Mouse (Mus musculus) adrenal gland, postnatal 10 days (tissue): ENCODE data around the gene Pptc7. TPM values are rescaled to one million over a fixed set of nuclear protein-coding genes. Genes with fewer than 3 reads are reported as not detected.
"Not testable (repeated sequence)": the region's sequence is repeated elsewhere in the genome, so short reads cannot be mapped to it uniquely, and the experiment has no call there.

Source experiments
- DNase-seq: peaks from one replicate; pipeline ENCODE4 v3.0.0; 2021; ENCODE audit warnings: mixed read lengths
- total RNA-seq, 2 experiments: library from RNA; stranded (reverse); gene quantifications; 2 replicates each; pipeline ENCODE4 v1.2.3; 2021

Gene Pptc7
- total RNA-seq, 2 experiments from 2014 or later, result 36.7 to 49.2 TPM

DNA sequence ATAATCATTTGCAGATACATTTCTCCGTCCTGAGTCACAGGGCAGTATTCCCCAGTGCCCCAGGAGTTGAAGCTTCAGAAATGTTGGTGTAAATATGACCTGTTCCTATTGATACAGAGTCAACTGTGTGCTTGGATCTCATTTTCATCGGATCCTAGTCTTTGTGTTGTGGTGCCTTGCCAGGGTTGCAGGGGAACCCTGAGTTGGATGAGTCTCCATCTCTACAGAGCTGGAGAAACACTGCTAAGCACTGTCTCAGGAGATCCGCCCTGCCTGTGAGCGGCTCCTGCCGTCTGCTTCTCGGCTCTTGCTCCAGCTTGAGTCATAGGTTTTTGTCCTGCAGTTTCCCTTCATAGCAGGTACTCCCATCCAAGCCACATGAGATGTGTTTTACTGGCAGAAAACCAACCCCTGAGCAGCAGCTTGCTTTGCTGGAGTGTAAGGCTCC, 15.9 kb downstream of the Pptc7 start:
- no peak for DNase-seq

DNA sequence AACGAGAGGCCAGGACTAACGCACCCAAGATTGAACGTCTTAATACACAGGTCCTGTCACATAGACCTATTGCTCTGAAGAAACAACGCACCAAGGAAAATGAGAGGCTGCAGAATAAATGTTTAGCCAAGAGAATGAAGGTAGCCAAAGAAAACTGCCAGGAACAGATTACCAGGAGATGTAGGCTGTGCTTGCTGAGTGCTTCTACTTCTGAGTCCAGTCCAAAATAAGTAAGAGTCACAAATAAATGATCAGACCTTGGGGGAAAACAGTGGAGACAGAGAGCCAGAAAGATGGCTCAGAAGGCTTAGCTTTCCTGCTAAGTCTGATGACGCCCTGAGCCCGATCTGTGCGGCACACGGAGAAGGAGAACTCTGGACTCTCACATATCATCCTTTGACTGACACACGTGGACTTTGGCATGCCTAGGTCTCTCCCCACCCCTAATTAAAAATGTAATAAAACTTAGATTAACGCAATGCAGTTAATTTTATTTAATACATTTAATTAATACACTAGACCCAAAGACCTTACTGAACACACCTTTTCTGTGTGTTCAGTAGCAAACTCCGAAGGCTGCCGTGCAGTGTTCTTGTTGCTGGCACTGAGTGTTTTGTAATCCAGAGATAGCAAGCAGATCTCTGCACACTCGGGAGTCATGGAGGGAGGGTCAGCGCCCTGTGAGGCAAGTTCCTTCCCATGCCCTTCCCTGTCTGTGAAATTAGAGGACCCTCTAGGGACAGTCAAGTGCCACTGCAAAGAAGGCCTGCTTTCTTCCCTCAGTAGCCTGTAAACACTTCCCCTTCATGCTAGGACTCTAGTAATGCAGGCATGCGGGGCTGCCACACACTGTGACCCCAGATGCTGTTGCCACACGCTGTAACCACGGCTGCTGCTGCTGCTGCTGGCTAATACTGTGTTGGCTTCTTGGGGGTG, 18.9 kb downstream of the Pptc7 start:
- peak; percentile 37 for DNase-seq

DNA sequence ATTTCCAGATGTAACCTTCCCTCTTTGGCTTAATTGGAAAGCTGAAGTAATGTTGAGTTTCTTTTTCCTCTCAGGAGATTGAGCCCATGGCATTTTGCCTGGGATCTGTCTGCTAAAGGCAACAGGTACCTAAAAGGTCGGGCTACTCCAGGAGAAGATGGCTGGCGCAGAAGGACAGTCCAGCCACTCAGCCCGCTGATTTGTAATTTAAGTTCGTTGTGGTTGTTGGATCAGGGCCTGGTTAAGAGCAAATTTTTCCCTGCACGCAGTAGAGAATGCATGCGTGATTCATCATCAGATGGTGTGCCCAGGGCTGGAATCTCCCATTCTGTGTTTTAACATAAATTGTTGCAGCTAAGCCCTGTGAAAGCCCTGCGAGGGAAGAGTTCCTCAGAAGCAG, 19.8 kb downstream of the Pptc7 start:
- peak; percentile 57 for DNase-seq

DNA sequence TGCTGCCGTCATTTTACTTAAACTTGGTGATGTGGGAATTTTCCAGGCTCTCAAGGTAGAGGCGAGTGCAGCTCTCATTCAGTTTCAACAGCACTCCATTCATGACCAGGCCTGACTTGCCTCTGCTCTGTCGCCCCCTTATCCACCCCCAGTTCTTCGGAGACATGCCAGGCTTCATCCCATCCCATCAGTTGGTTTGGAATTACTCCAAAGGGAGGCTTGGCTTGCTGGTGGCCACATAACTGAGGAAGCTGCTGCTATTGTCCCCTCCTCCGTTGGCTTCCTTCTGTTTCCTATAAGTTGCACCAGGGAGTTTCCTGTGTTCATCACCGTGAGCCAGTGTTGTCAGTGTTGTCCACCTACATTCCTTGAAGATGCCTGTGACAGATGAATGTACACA, 20.4 kb downstream of the Pptc7 start:
- no peak for DNase-seq

DNA sequence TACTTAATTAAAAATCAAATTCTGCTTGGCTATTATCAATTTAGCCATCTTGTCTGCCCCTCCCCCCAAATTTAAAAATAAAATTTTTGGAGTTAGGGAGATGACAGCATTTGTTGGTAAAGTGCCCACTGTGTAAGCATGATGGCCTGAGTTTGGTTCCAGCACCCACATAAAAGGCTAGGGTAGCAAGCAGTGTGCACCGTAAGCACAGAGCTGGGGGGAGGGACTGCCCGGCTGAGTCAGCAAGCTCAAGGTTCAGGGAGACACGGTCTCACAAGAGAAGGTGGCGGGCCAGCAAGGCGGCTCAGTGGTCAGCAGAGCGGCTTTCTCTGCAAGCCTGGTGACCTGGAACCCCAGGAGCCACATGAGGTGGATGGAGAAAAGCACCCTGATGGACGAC, 21.3 kb downstream of the Pptc7 start:
- DNase-seq, result peak; percentile 61

DNA sequence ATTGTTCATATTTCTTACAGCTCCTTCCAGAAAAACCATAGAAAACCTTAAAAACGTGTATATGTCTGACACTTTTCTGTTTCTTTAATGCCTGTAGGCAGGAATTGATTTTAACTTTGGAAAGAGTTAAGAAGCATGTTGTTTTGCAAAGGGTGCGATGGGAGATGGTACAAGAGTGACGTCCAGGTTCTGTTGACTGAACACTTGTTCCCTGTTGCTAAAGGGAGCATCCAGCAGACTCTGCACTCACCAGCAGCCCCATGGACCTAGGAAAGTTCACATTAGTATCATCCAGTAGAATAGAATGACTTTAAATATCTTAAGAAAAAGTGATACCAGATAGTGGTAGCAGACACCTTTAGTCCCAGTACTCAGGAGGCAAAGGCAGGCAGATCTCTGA, 22.4 kb downstream of the Pptc7 start:
- no peak for DNase-seq

DNA sequence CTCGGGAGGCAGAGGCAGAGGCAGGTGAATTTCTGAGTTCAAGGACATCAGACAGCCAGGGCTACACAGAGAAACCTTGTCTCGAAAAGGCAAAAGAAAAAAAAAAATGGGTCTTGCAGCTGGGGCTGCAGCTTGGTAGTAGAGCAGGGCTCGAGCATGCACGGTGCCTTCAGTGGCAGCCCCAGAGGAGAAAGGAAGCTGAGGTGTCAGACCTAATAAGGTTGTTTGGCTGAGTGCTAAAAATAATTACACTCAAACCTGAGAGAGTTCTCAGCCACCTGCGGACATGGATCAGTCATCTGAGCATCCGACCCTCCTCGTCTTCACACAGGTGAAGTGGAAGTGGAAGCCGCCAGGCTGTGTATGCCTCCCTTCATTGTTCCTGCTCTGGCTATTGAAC, 26.5 kb downstream of the Pptc7 start:
- DNase-seq, result no peak

DNA sequence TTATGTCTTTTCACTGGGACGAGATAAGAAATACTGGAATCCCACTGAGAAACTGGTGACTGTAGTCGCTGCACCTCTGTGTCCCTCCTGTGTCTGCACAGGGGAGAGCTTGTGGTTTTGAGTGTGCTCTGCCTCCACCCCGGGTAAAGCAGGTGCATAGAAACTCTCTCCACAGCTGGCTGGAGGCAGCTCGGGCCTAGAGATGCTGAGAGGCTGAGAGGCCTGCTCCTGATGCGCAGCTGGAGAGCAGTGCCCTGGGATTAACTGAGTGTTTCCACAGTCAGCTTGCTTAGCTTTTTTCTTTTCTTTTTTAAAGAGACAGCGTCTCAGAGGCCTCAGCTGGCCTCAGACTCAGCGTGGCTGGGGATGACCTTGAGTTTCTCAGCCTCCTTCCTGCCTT, 27.5 kb downstream of the Pptc7 start:
- DNase-seq, result no peak

DNA sequence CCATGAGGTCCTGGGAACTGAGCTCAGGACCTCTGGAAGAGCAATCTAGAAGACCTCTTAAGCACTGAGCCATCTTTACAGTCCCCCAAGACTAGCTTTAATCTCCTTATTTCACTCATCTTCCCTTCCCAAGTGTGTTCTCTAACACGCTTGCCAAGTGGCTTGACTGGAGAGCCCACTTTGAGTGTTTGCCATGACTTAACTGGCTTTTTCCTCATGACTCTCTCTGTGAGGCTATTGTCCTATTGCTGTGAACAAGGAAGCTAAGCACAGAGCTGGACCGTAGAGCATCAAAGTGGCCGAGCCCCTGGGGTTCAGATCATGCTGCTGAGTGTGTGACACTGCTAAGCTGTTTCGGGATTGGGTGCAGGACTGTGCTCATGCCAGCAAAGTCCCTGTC, 28.2 kb downstream of the Pptc7 start:
- DNase-seq, result no peak

DNA sequence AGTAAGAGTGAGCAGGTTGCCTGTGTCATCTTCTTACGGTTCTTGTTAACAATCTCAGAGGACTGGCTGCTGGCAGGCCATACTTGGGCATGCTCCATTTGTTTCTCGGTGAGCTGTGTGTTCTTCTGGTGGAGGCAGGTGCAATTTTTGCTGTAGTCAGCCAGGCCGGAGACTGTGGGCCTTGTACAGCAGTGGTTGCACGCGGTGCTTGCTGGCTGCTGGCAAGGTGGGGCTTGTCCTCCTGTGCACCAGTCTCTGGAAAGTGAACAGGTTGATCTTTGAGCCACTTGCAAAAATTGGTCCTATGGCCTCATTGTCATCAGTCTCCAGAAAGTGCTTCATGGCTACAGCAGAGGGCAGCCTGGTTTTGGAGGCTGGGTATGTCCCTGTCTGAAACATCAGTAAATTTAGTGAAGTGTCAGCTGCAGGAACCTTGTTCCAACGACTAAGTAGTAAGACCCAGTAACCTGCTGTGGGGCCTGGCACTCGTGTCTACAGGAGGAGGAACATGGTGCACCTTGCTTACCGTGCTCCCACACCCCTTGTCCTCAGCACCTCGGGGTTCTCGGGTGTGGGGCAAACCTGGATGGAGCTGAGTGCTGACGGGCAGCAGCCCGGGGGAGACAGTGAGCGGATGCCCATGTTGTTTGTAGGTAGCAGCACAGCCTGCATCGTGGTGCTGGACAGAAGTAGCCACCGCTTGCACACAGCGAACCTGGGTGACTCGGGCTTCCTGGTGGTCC, 28.9 kb downstream of the Pptc7 start:
- no peak for DNase-seq

DNA sequence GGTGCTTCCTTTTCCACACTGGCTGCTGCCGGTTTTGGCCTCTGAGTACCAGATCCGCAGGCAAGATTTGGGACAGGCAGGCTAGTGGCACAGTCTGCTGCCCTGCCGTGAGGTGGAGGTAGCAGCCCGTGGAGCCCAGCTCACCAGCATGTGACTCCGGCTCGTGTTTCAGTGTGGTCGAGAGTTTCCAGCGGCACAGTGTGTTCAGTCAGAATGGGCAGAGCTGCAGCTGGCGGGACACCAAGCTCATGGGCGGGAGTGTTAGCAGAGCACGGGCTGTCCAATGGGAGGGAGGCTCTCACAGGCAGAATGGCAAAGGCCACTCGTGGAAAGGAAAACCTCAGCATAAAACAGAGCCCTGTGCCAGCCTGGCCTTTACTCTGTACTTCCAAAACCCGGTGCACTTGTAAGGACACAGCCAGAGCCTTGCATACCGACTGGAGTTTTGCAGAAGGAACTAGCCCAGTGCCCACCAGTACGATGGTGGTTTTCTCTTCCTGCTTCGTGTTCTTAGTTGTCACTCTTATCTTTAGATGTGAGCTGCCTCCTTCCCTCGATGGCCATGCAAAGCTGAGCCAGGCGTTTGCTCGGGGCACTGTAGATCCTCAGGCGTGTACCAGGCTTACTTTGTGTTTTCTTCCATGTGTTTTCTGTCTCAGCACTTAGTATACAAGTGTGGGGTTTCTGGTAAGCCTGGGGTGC, 31.0 kb downstream of the Pptc7 start:
- DNase-seq, result peak; percentile 89

DNA sequence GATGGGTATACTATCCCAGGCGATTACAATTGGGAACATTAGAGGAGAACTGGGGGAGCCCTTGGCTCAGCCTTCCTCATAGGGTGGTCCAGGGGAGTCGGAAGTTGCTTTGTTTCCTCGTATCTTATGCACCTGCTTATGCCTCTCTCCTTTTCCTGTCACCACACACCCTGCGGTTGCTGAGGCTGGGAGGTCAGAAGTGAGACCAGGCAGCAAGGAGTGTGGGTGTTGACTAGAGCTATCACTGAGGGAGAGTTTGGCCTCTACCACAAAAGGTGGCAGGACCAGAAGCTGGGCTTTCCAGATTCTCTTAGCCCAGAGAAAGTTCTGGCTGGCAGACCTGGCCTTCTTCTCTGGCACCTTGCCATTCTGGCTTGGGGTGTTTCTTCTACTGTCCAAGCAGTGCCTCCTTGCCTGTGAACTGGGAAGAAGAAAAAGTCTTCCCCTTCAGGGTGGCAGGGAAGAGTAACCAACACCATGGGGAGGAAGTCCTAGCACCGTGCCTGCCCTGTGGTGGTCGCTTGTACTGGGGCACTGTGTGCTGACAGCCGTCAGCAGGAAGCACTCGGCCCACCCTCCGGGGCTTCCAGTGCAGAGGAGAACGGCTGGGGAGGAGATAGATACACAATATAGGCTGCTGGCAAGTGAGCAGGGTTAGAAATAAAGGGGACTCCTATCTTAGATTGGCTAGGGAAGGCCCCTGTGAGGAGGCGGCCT, 33.3 kb downstream of the Pptc7 start:
- peak; percentile 75 for DNase-seq

DNA sequence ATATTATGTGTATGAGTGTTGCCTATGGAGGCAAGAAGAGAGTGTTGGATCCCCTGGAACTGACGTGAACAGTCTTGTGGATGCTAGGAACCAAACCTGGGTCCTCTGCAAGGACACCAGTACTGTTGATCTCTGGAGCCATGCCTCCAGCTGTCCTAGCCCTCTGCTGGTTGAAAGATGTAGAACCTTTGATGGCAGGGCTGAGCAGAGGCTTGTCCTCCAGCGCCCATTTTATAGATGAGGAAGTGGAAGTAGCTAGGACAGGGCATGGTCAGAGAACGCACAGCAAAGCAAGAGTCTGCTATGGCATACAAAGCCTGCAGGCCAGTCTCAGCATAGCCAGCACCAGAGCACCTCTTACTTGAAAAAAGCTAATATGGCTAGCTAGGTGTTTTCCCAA, 33.9 kb downstream of the Pptc7 start:
- no peak for DNase-seq

DNA sequence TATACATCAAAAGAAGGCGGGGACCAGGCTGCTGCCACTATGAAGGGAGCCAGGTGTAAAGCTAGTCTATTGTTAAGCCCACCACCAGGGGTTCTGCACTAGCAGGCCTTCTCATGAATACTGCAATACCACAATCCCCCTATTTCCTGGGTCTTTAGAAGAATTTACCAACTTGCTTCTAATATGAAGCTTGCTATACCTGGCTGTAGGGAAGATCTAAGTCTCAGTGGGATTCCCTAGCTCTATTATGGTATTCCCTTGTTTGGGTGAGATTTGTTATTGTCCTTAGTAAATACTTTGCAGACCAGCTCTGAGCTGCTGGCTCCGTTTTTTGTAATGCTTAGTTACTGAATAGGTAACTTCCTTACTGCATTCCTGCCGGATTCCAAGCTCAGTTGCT, 34.8 kb downstream of the Pptc7 start:
- not testable (repeated sequence) for DNase-seq

DNA sequence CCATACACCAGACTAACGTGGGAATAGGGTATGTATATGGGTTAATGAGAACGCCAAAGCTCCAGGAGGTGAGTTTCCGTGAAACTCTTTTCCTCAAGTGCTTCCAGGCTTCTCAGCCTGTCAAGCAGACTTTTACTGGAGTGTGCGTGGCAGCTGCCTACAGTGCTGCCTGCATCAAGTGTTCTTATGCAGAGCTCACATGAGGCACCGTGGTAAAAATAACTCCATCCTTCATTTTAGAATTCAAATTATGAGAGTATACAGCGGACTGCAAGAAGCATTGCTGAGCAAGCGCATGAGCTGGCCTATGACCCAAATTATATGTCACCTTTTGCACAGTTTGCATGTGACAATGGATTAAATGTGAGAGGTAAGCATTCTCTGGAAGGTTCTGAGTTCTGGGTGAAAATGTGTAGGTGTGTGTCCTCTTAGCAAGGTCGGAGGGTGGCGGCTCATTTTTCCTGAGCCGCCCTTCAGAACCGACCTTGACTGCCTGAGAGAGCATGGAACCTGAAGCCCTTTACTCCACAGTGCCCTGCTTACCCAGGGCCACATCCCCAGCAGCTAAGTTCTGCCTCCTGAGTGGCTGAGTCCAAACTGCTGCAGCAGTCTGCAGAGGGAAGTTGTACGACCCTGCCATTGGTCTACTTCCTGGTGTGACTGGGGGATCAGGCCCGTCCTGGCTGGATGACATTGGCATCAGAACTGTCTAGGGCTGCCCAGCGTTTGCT, 35.5 kb downstream of the Pptc7 start:
- peak; percentile 35 for DNase-seq

DNA sequence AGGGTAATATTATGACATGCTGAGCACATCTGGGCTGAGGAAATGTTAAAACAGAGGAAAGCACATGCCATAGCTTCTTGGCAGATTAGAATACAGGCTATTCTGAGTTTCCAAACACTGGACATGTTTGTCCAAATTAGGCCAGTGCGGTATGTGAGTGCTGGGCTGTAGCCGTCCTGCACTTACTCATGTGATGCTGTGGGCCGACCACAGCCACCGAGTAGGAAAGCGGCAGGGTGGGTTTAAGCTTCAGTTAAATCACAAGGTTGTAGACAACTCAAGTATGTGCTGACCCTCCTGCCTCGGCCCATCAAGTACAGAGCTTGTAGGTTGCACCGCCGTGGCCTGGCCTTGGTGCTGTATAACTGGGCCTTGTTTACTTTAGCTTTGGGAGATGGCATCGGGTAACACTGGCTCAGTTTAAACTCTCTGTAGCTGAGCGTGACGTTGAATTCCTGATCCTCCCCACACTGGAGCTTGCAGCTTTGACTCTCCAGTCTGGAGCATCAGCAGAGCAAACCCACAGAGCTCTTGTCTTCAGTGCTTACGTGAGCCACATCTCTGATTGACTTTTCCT, 36.1 kb downstream of the Pptc7 start:
- no peak for DNase-seq

DNA sequence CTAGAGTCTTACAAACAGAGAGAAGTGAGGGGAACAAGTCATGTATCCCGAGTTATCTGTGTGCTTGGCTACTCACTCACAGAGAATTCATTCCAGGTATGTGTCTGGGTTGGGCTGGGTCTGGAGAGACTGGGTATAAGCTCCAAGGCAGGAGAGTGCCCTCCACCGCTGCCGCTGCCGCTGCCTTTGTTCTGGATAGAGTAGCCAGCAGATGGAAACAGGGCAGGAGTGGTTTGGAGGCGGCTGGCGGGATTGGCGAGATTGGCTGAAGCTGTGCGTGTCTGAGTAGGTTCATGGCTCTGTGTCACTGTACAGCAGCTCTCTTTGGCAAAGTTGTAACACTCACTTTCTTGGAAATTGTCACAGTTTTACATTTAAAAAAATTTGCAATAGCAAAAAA, 39.4 kb downstream of the Pptc7 start:
- no peak for DNase-seq

DNA sequence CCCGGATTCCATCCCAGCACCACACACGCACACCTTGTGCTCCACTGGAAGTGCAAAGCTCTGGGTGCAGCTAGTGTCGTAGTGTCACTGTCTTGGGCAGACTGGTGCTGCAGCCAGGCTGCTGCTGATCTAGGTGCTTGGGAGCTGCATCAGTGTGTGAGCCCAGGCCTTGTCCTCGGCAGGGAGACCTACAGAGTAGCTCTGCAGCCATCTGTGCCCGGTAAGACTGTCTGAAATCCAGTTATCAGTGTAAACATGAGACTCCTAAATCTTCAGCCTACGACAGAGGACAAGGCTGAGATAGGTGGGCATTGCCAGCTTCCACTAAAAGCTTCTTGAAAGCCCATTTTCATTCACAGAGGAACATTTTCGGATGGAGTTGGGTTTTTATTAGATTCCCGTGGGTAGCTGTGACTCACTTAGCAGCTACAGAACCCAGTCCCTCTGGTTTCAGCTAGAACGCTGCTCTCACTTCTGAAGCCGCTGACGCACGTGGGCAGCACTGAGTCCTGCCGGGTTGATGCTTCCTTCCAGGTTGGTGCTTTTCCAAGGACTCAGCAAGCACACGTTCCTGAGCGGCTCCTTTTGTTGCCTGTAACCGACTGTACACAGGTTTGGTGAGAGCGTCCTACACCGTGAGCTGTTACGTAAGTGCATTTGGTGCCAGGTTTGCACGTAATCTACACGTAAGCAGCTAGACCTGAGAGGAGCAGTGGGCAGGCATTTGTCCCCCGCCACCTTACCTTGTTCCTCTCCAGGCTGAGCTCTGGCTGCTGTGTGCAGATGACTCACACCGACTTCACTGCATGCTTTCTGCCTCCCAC, 40.7 kb downstream of the Pptc7 start:
- peak; percentile 54 for DNase-seq

DNA sequence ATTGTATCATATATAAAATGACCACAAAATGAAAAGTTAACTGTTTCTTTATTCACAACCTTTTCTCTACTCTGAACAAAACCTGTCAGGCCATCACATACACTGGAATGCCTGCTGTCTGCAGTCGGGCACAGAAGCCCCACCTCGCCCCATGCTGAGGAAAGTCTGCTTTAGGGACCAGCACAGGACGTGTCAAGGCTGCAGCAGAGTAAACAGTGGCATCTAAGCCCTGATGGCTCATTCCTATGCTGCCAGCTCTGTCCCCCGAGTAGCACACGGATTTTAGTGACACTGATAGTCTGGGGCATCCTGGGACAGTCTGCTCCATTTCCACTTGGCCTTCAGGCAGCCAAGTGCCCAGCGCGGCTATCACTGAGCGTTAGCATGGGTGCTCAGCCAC, 41.3 kb downstream of the Pptc7 start:
- no peak for DNase-seq

DNA sequence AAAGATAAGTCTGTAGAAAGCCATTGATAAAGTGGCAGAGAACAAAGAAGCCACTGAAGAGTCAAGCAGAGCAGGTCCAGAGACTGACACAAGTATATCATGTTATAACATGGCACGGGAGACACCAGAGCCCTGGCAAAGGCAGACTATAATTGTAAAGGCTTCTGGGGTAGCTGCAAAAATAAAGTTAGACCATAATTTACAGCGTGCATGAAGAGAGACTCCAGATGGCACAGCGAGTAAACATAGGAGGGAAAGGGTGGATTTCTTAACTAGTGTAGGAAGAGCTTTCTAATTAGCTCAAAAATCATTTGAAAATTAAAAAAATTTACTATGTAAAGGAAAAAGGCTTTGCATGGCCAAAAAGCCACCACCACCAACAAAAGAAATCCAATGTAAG, 43.1 kb downstream of the Pptc7 start:
- DNase-seq, result no peak
